Mouse (Mus musculus): ENCODE data around the gene Agrp.

DNA sequence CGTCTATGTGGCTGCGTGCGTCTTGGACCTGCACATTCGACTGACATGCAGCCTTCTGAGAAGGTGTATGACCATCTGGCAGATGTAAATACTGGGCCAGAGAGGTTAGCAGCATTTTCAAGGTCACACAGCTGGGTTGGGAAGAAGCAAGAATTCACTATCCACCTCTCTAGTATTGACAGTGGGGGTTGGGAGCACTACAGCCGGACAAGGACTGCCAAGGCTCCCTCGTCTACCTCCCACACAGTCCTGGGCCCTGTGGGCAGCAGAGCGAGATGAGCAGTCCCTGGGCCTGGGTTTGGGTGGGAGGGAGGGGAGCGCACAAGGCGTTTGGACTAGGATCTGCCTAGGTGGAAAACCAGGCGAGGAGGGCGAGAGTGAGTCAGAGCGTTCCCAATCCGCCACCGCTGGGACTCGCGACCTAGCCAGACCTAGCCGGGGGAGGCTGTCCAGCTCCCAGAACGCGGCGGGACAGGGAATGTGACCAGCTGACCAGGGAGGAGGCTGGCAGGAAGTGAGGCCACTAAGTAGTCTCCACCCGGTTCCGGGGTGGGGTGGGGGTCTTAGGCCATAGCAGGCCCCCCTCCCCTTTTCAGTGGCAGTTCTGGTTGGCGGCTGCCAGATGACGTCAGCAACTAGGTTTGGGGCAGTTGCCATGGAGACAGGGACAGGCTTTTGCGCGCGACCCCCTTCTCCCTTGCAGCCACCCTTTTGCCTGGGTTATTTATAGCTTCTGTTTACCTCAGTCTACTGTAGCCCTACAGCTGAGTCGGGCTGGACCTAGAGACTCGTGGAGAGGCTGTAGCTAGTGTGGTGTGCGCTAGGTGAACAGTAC, 30.8 kb downstream of the Agrp start:
- TF ChIP-seq CTCF (IDR thresholded peaks at IDR 0.05) = 0 out of 2 replicates have a peak, but pooled peaks have one; percentile 3
- TF ChIP-seq EP300 (IDR thresholded peaks at IDR 0.05) = peak; percentile 60; the same call in 1 of the 2 replicates
